Mouse (Mus musculus) intestine, embryonic 15.5 days (tissue): Measurements from ENCODE around the gene Fyb. TPM values are rescaled to one million over a fixed set of nuclear protein-coding genes. Genes with fewer than 3 reads are reported as not detected.
"Not testable (repeated sequence)": the region's sequence is repeated elsewhere in the genome, so short reads cannot be mapped to it uniquely, and the experiment has no call there.

Experiments used
- ATAC-seq: fragments of 200-750 bp; cut with Nextera tagmentation; 2 replicates; pipeline ENCODE4 v1.8.0; 2017; ENCODE audit warnings: moderate TSS enrichment, moderate library complexity
- H3K27ac ChIP-seq: fragments of 300-500 bp; sonication (generic); 2 replicates; pipeline ENCODE4 v1.5.1; 2015; ENCODE audit warnings: mild to moderate bottlenecking, inconsistent platforms
- H3K27me3 ChIP-seq: fragments of 300-500 bp; sonication (generic); replicated peaks from 2 replicates; pipeline ENCODE4 v1.6.1; 2015; ENCODE audit warnings: inconsistent platforms
- H3K36me3 ChIP-seq: fragments of 300-500 bp; sonication (generic); 2 replicates; pipeline ENCODE4 v1.6.1; 2015; ENCODE audit warnings: inconsistent platforms
- H3K4me1 ChIP-seq: fragments of 300-500 bp; sonication (generic); replicated peaks from 2 replicates; pipeline ENCODE4 v1.6.1; 2015; ENCODE audit warnings: inconsistent platforms
- H3K4me2 ChIP-seq: fragments of 300-500 bp; sonication (generic); replicated peaks from 2 replicates; pipeline ENCODE4 v1.6.1; 2015; ENCODE audit warnings: mild to moderate bottlenecking, inconsistent platforms
- H3K4me3 ChIP-seq: fragments of 300-500 bp; sonication (generic); replicated peaks from 2 replicates; pipeline ENCODE4 v1.5.1; 2015; ENCODE audit warnings: inconsistent platforms
- H3K9ac ChIP-seq: fragments of 300-500 bp; sonication (generic); 2 replicates; pipeline ENCODE4 v1.6.1; 2015; ENCODE audit warnings: inconsistent platforms
- H3K9me3 ChIP-seq: fragments of 300-500 bp; sonication (generic); 2 replicates; pipeline ENCODE4 v1.6.1; 2016; ENCODE audit warnings: inconsistent platforms
- WGBS: fragments of 180-500 bp; shearing (Covaris S2); methylation state at CpG from one replicate; pipeline ENCODE4 v1.1.7; 2015; 5-methylcytosine and 5-hydroxymethylcytosine counted together
- polyA plus RNA-seq: library from polyadenylated mRNA; unstranded; fragments of >200 nt; fragmentation: Nextera tagmentation; extraction: Ambion mirVana; gene quantifications from 2 replicates; pipeline ENCODE4 v1.2.1, GENCODE M21; 2015

The Fyb gene
- polyA plus RNA-seq, 1 experiment from 2014 or later, result 8.6 TPM

DNA sequence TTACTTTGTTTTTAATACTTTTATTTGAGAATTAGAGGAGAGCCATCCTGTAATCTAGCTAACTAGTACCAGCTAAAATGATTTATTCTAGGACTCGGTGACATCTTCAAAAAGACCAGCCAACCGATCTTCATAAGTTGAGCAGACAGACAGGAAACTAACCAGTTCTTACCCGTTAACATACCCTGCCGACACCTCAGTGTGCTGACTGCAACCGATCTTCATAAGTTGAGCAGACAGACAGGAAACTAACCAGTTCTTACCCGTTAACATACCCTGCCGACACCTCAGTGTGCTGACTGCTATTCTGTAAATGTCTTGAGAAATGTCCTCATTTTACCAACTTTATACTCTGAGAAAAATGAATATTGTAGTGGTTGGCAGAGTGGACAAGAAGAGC is 63.7 kb downstream of the Fyb start:
- not testable (repeated sequence) for H3K9ac ChIP-seq, H3K9me3 ChIP-seq, H3K27ac ChIP-seq, ATAC-seq, H3K4me2 ChIP-seq, H3K27me3 ChIP-seq, H3K36me3 ChIP-seq, H3K4me1 ChIP-seq, H3K4me3 ChIP-seq
- 88% methylated on average over 7 of the region's 7 CpGs for WGBS

DNA sequence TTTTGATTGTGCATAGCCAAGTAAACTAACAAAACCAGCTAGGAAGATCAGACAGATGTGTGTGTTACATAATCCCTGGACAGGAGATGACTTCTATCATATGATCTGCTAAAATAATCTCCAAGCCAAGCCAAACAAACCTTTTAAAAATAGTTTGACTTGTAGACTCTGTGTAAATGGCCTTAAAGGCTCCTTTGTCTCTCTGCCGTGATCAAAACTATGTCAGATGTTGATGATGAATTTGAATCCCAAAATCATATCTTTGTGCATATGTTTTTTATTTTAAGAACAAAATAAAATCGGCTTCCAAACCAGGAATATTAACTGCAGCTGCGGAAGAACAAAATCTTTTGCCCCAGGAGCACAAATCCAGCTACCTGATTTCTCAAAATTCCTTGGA is 64.9 kb downstream of the Fyb start:
- Histone ChIP-seq H3K4me3 (no peak overlapping the region), H3K27me3 (no peaks in the 10 kb centered on the region), H3K36me3 (no peaks in the 10 kb centered on the region), H3K9me3 (no peaks in the 10 kb centered on the region), H3K4me1 (no peaks in the 10 kb centered on the region), H3K9ac (no peak overlapping the region), H3K4me2 (no peak overlapping the region), H3K27ac (no peak overlapping the region)
- ATAC-seq, result no peak
- 87% methylated on average over 3 of the region's 3 CpGs for WGBS

DNA sequence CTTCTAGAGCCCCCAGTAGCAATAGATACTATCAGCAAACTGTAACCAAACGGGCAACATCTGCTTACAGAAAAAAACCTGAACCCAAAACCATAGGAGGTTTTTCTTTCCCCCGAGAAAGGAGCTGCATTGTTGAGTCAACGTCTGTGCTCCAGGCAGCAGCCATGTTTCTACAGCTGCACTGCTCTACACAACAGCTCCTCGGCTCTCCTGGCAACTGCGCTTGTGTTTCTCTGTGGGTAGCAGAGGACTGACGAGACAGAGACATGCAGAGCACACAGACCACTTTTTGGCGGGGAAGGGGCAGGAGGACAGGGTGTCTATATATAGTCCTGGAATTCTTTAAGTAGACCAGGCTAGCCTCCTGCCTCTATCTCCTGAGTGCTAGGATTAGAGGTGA is 65.5 kb downstream of the Fyb start:
- WGBS, result 77% methylated on average over 7 of the region's 7 CpGs
- Histone ChIP-seq H3K4me3 (no peak overlapping the region), H3K4me2 (no peak overlapping the region), H3K4me1 (no peaks in the 10 kb centered on the region), H3K27ac (no peak overlapping the region), H3K9me3 (no peaks in the 10 kb centered on the region), H3K27me3 (no peaks in the 10 kb centered on the region), H3K36me3 (no peaks in the 10 kb centered on the region), H3K9ac (no peak overlapping the region)
- ATAC-seq, result no peak

DNA sequence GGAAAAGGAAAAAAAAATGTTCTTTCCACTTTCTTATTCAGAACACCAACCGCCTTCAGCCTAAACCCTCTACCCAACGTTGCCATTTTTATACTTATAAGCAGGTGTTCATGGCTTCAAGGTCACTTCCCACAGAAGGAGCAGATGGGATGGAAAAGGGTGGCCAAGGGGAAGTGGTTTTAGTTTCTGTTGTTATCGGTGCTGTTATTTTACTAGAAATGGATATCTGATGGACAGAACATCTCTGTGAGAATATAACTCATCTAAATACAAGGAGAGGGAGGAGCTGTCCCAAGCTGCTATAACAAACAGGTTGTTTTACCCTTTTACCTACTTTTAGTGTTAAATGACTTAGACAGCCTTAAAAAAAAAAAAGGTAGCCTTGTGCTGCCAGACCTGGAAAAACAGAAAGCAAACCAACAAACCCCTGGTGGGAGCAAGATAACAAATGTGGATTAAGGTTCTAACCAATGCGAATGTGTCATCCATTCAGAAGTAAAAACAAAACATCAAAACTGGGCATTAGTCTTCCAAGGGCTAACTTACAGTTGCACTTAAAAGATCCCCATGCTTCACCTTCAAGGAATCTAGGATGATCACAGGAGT is 68.3 kb downstream of the Fyb start:
- no peak overlapping the region for H3K9ac ChIP-seq
- ATAC-seq, result no peak
- H3K27me3 ChIP-seq, result no peaks in the 10 kb centered on the region
- no peak overlapping the region for H3K4me2 ChIP-seq
- H3K9me3 ChIP-seq, result no peaks in the 10 kb centered on the region
- no peaks in the 10 kb centered on the region for H3K36me3 ChIP-seq
- WGBS, result 85% methylated on average over 4 of the region's 4 CpGs
- no peaks in the 10 kb centered on the region for H3K4me1 ChIP-seq
- H3K27ac ChIP-seq, result no peak overlapping the region
- H3K4me3 ChIP-seq, result no peak overlapping the region

DNA sequence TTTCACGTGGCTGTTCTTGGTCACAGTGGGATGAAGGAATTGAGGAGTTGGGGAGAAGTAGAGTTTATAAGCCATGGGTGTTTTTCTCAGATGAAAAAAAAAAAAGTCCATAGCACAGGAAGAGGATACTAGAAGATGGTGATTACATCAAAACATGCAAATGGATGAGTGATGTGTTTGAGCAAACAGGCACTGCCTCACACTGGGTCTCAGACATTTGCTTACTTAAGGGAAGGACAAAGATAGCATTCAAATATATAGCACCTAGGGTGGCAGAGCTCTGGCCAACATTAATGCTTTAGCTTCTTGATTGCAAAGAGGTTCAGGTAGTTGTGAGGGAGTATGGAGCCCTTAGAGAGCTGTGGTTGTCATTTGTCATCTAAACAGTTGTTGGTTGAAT is 68.9 kb downstream of the Fyb start:
- H3K4me1 ChIP-seq, result no peaks in the 10 kb centered on the region
- ATAC-seq, result no peak
- no peaks in the 10 kb centered on the region for H3K36me3 ChIP-seq
- no peaks in the 10 kb centered on the region for H3K27me3 ChIP-seq
- no peak overlapping the region for H3K4me3 ChIP-seq
- WGBS, result 37% methylated on average over 1 of the region's 1 CpGs
- H3K27ac ChIP-seq, result no peak overlapping the region
- H3K9me3 ChIP-seq, result no peaks in the 10 kb centered on the region
- H3K4me2 ChIP-seq, result no peak overlapping the region
- no peak overlapping the region for H3K9ac ChIP-seq

DNA sequence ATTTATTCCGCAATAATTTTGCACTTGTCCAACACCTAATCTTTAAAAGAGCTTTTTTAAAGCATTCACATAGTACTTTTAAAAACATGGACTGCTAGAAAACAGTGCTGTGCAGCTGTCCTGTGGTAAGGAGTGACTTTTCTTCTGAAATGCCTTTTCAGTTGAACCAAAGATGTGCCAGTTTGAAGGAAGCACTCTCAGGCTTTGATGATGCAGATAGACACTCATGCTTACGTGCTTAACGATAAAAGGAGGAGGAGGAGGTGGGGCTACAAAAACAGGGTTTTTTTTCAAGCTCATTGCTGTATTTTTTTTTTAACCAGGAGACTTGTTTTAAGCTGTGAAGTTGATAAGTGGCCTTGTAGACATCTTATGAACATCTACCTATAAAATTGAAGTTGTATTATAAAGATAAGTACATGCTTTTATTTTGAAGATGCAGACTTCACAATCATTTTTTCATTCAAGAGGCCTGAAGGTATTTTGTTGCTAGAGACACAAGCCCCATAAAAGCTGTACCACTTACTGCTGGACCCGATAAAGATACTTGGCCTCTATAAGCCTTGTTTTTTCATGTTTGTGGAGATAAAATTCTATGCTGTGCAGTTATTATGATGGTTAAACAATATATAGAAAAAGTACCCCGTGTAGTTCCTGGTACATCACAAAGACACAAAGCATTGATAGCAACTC is 70.1 kb downstream of the Fyb start:
- H3K9me3 ChIP-seq, result no peaks in the 10 kb centered on the region
- no peaks in the 10 kb centered on the region for H3K36me3 ChIP-seq
- H3K4me1 ChIP-seq, result no peaks in the 10 kb centered on the region
- 77% methylated on average over 5 of the region's 5 CpGs for WGBS
- no peak overlapping the region for H3K4me3 ChIP-seq
- H3K27me3 ChIP-seq, result no peaks in the 10 kb centered on the region
- no peak for ATAC-seq
- H3K27ac ChIP-seq, result no peak overlapping the region
- no peak overlapping the region for H3K9ac ChIP-seq
- no peak overlapping the region for H3K4me2 ChIP-seq

DNA sequence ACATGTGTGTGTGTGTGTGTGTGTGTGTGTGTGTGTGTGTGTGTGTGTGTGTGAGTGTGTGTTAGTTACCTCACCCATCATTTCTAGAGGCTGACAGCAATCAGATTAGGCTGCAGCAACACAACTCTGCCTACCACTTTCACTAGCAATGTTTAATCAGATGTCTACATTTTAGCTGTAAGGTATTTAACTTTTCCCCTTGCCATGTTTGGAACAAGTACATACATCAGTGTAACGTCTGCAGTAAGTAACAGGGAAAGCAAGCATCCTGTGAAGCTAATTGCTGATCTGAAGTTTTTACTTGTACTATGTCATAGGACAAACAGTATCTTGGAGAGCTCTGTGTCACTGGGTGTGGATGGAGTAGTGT is 70.6 kb downstream of the Fyb start:
- Histone ChIP-seq H3K4me2 (no peak overlapping the region), H3K27me3 (no peaks in the 10 kb centered on the region), H3K4me3 (no peak overlapping the region), H3K4me1 (no peaks in the 10 kb centered on the region), H3K27ac (no peak overlapping the region), H3K9ac (no peak overlapping the region), H3K36me3 (no peaks in the 10 kb centered on the region), H3K9me3 (no peaks in the 10 kb centered on the region)
- 41% methylated on average over 1 of the region's 1 CpGs for WGBS
- no peak for ATAC-seq

DNA sequence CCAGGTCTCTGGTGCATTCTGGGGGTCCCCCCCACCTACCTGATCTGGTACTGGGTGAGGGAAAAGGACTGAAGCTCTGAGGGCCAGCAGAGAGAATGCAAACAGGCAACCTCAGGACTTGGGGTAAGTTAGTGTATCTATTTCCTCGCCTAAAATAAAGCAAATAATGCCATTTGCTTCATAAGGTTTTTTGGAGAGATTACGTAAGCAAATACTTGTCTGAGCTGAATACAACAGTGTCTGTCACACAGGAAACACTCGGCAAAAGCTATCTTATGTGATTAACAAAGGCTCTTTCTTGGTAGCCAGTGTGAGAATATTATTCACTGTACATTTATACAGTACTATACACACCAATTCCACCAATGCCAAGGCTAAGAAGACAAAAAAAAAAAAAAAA is 76.0 kb downstream of the Fyb start:
- Histone ChIP-seq H3K4me3 (no peak overlapping the region), H3K9me3 (no peaks in the 10 kb centered on the region), H3K36me3 (no peaks in the 10 kb centered on the region), H3K9ac (no peak overlapping the region), H3K4me1 (no peaks in the 10 kb centered on the region), H3K27me3 (no peaks in the 10 kb centered on the region), H3K27ac (no peak overlapping the region), H3K4me2 (no peak overlapping the region)
- no peak for ATAC-seq
- WGBS, result 71% methylated on average over 3 of the region's 3 CpGs

DNA sequence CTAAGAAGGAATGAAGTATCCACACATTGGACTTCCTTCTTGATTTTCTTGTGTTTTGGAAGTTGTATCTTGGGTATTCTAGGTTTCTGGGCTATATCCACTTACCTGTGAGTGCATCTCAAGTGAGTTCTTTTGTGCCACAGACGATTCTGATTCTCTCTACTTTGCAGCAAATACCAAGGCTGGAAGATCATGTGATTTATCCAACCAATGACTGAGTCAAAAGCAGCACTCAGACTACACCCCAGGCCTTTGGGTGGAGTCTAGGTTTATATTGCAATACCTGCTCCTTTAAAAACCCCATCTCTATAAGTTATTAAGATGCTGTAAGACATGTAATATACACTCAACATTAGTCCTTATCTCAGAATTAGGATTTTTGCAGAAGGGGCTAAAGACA is 77.7 kb downstream of the Fyb start:
- Histone ChIP-seq H3K9ac (no peak overlapping the region), H3K4me2 (no peak overlapping the region), H3K27me3 (no peaks in the 10 kb centered on the region), H3K9me3 (no peaks in the 10 kb centered on the region), H3K4me3 (no peak overlapping the region), H3K27ac (no peak overlapping the region), H3K36me3 (no peaks in the 10 kb centered on the region), H3K4me1 (no peaks in the 10 kb centered on the region)
- 73% methylated on average over 1 of the region's 1 CpGs for WGBS
- ATAC-seq, result no peak

DNA sequence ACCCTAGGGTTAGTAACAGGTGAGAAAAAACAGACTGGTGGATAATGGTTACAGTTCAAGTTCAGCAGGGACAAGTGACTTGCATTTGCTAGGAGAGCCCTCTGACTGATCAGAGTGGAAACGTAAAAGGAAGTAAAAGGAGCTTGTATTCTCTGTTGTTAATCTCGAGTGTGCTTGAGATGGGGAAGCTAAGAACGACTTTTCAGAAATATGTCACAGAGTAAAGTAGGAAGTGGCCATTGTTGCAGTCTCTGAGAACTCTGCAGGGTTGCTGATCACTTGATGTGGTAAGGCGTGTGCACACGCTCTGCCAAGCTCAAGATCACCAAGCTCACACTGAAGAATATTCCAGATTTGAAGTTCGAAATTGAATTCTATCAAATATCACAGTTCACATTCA is 78.7 kb downstream of the Fyb start:
- no peaks in the 10 kb centered on the region for H3K27me3 ChIP-seq
- H3K9me3 ChIP-seq, result no peaks in the 10 kb centered on the region
- H3K4me2 ChIP-seq, result no peak overlapping the region
- H3K4me1 ChIP-seq, result no peaks in the 10 kb centered on the region
- no peak overlapping the region for H3K4me3 ChIP-seq
- H3K27ac ChIP-seq, result no peak overlapping the region
- ATAC-seq, result no peak
- no peak overlapping the region for H3K9ac ChIP-seq
- WGBS, result 72% methylated on average over 6 of the region's 6 CpGs
- H3K36me3 ChIP-seq, result no peaks in the 10 kb centered on the region

DNA sequence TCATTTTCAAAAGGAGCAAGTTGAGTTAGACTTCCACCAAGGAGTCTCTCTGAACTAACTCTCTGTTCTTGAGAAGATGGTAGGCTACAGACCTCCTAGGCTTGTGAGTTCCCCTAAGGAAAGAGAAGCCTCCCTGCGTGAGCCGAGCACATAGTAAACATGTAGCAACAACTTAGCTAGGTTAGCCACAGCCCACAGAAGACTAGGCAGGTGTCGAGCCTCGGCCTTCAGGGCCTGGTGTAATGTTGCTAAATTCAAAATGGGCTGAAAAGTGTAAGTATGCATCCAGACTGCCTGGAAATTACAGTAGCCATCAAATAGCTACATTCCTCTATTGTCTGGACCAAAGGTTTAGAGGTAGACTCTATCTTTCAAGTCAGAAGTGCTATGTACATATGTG is 79.3 kb downstream of the Fyb start:
- Histone ChIP-seq H3K9ac (no peak overlapping the region), H3K9me3 (no peaks in the 10 kb centered on the region), H3K27ac (no peak overlapping the region), H3K4me3 (no peak overlapping the region), H3K27me3 (no peaks in the 10 kb centered on the region), H3K4me2 (no peak overlapping the region), H3K4me1 (no peaks in the 10 kb centered on the region), H3K36me3 (no peaks in the 10 kb centered on the region)
- 80% methylated on average over 4 of the region's 4 CpGs for WGBS
- ATAC-seq, result no peak

DNA sequence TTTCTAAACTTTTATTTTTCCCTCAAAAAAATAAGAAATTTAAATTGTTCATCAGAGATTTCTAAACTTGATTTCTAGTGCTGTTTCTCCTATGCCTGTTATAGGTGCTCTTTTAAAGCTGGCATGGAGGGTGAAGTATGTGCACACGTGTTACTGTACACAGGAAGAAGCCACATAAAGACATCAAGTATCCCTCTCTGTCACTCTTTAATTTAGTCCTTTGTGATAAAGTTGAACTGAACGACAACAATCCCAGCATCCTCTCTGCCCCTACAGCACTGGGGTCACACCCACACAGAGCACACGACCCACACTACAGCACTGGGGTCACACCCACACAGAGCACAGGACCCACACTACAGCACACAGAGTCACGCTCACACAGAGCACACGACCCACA is 88.0 kb downstream of the Fyb start:
- H3K27ac ChIP-seq, result no peak overlapping the region
- no peaks in the 10 kb centered on the region for H3K36me3 ChIP-seq
- no peaks in the 10 kb centered on the region for H3K4me1 ChIP-seq
- no peak overlapping the region for H3K4me3 ChIP-seq
- no peak overlapping the region for H3K9ac ChIP-seq
- H3K27me3 ChIP-seq, result no peaks in the 10 kb centered on the region
- WGBS, result 73% methylated on average over 5 of the region's 5 CpGs
- no peak for ATAC-seq
- H3K4me2 ChIP-seq, result no peak overlapping the region
- no peaks in the 10 kb centered on the region for H3K9me3 ChIP-seq

DNA sequence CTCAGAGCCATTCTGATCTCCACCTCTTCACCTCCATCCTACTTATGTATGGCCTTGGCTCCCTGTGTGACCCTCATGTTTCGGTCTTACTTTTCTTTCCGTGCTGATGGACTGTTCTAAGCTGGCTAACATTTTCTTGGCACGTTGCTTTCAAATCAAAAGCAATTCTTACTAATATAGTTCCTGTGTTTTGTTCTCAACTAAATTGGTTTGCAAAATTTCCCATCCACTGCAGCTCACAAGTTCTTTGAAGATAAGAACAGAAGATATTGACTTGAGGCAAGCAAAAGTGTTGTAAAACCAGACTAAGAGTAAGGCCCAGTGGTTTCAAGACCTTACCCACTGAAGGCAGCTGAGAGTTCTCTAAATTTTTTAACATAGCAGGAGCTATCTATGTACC is 90.2 kb downstream of the Fyb start:
- 82% methylated on average over 3 of the region's 3 CpGs for WGBS

More for the DNA sequence above, 90.2 kb downstream of the Fyb start:
- Histone ChIP-seq H3K36me3 (no peaks in the 10 kb centered on the region), H3K4me1 (no peaks in the 10 kb centered on the region), H3K27me3 (no peaks in the 10 kb centered on the region), H3K4me2 (no peak overlapping the region), H3K9ac (no peak overlapping the region), H3K27ac (no peak overlapping the region), H3K9me3 (no peaks in the 10 kb centered on the region), H3K4me3 (no peak overlapping the region)
- ATAC-seq, result no peak
